Mouse (Mus musculus) CD4-positive, CD25-positive, alpha-beta regulatory T cell, adult 2 months (primary cell): Measurements from ENCODE around the gene Ndufaf8.

Source experiments
- DNase-seq: peaks from one replicate; pipeline ENCODE4 v3.0.0-alpha.2; 2012; ENCODE audit warnings: low read depth, low spot score

The Ndufaf8 gene

GRCm38 (mm10) chr11:120085891-120086627 lies 12.7 kb upstream of the Ndufaf8 start:
- DNase-seq, result peak; percentile 52

GRCm38 (mm10) chr11:120086702-120087152 lies 12.0 kb upstream of the Ndufaf8 start, which contains the start of gene Cep131:
Cep131 (minus strand) TSS chr11:120086827.
- peak; percentile 97 for DNase-seq

GRCm38 (mm10) chr11:120090661-120091060 lies 8.1 kb upstream of the Ndufaf8 start:
- DNase-seq, result no peak

- DNase-seq, result no peak
Measured at GRCm38 (mm10) chr11:120092817-120093591, 5.7 kb upstream of the Ndufaf8 start.

GRCm38 (mm10) chr11:120101036-120101435 lies 2.3 kb downstream of the Ndufaf8 start:
- peak; percentile 82 for DNase-seq

- DNase-seq, result no peak
Measured at GRCm38 (mm10) chr11:120103431-120103997, 4.8 kb downstream of the Ndufaf8 start.

- no peak for DNase-seq
Measured at GRCm38 (mm10) chr11:120107026-120107425, 8.3 kb downstream of the Ndufaf8 start.

GRCm38 (mm10) chr11:120107796-120108195 lies 9.1 kb downstream of the Ndufaf8 start:
- no peak for DNase-seq

- no peak for DNase-seq
Measured at GRCm38 (mm10) chr11:120109558-120110210, 11.0 kb downstream of the Ndufaf8 start.

GRCm38 (mm10) chr11:120110554-120110953 lies 11.8 kb downstream of the Ndufaf8 start:
- no peak for DNase-seq

GRCm38 (mm10) chr11:120111033-120111432 lies 12.3 kb downstream of the Ndufaf8 start:
- peak; percentile 81 for DNase-seq

GRCm38 (mm10) chr11:120112136-120112535 lies 13.4 kb downstream of the Ndufaf8 start:
- no peak for DNase-seq

GRCm38 (mm10) chr11:120114488-120115215 lies 15.9 kb downstream of the Ndufaf8 start:
- DNase-seq, result no peak

- DNase-seq, result no peak
Measured at GRCm38 (mm10) chr11:120117626-120118025, 18.9 kb downstream of the Ndufaf8 start.

- DNase-seq, result no peak
Measured at GRCm38 (mm10) chr11:120119108-120119507, 20.4 kb downstream of the Ndufaf8 start.

GRCm38 (mm10) chr11:120119936-120120541 lies 21.3 kb downstream of the Ndufaf8 start:
- no peak for DNase-seq

GRCm38 (mm10) chr11:120120642-120121420 lies 22.1 kb downstream of the Ndufaf8 start:
- peak; percentile 50 for DNase-seq

- DNase-seq, result no peak
Measured at GRCm38 (mm10) chr11:120122126-120122525, 23.4 kb downstream of the Ndufaf8 start.

GRCm38 (mm10) chr11:120126845-120127244 lies 28.1 kb downstream of the Ndufaf8 start:
- no peak for DNase-seq

GRCm38 (mm10) chr11:120129281-120129680 lies 30.6 kb downstream of the Ndufaf8 start:
- no peak for DNase-seq
